Mouse (Mus musculus) C2C12 (cell line): Measurements from ENCODE around the gene Plcb4.

Experiments used
- CTCF ChIP-seq: IDR thresholded peaks from one replicate; pipeline ENCODE4 v1.5.1; 2011; ENCODE audit not compliant: control insufficient read depth, insufficient read depth, insufficient read length
- FOSL1 ChIP-seq: IDR thresholded peaks from one replicate; pipeline ENCODE4 v1.8.0; 2011; ENCODE audit warnings: mild to moderate bottlenecking, low read length; ENCODE audit not compliant: poor library complexity, insufficient read depth, severe bottlenecking
- MYOG ChIP-seq: IDR thresholded peaks from one replicate; pipeline ENCODE4 v1.6.1; 2011; ENCODE audit not compliant: control insufficient read depth, insufficient read length; ENCODE audit errors: extremely low read depth

- TF ChIP-seq CTCF (no peak), MYOG (no peak), FOSL1 (no peak)
These were observed 21.8 kb downstream of the Plcb4 start for GRCm38 (mm10) chr2:135680406-135681134.
